In genomic region chr2:126597279-126598241, GRCm38 (mm10) we compare ENCODE assay signal across 10 mouse cellular contexts. TPM values are rescaled to one million over a fixed set of nuclear protein-coding genes. Genes with fewer than 3 reads are reported as not detected.
DNase-seq lines count a peak whose midpoint lies in the region; ATAC-seq and TF ChIP-seq lines count a peak whose summit lies in the region.
"Had no signal": no experiment of that assay in that cellular context is flagged by ENCODE, and none has a peak within 500 bp of the region (broad histone marks: within the 10 kb centered on the region; RNA-seq: fewer than 3 reads in every experiment).

No protein-coding gene starts in this region.

- H3K9me3 ChIP-seq in lung, embryonic 15.5 days, result no peaks in the 10 kb centered on the region
- H3K9me3 ChIP-seq in intestine, postnatal 0 days (ENCODE audit: control insufficient read depth), result no peaks in the 10 kb centered on the region
- H3K9me3 ChIP-seq in stomach, embryonic 16.5 days (replicated peaks; ENCODE audit: control insufficient read depth, low read length), result no peaks in the 10 kb centered on the region
- no peaks in the 10 kb centered on the region for H3K9me3 ChIP-seq in forebrain, embryonic 14.5 days (replicated peaks; ENCODE audit: control insufficient read depth, low read length)

- no peak overlapping the region for H3K27ac ChIP-seq in lung, embryonic 15.5 days
- H3K27ac ChIP-seq in intestine, postnatal 0 days (ENCODE audit: low read depth, low read length), result peak overlapping the region; percentile 5; the same call in 1 of the 2 replicates
- H3K27ac ChIP-seq in stomach, embryonic 16.5 days (ENCODE audit: low read length), result no peak overlapping the region
- no peak overlapping the region for H3K27ac ChIP-seq in forebrain, embryonic 14.5 days (ENCODE audit: low read depth, low read length)

- DNase-seq in adrenal gland, postnatal 10 days, result peak; percentile 56
- DNase-seq in adrenal gland, adult 18-20 months (ENCODE audit: low spot score in 2 of 2), result no peak
- DNase-seq in lung, postnatal 10 days, result no peak
- no peak for DNase-seq in gastrocnemius, postnatal 25 days
- no peak for DNase-seq in forebrain, embryonic 14.5 days (ENCODE audit: low spot score)
- DNase-seq: lung, embryonic 14.5 days; retina, postnatal 1 day had no signal

- H3K4me3 ChIP-seq in lung, embryonic 15.5 days, result no peak overlapping the region
- no peak overlapping the region for H3K4me3 ChIP-seq in intestine, postnatal 0 days (ENCODE audit: low read depth, low read length)
- no peak overlapping the region for H3K4me3 ChIP-seq in stomach, embryonic 16.5 days (replicated peaks; ENCODE audit: low read length)
- H3K4me3 ChIP-seq in forebrain, embryonic 14.5 days (ENCODE audit: low read depth, low read length), result no peak overlapping the region

- no peaks in the 10 kb centered on the region for H3K4me1 ChIP-seq in lung, embryonic 15.5 days
- H3K4me1 ChIP-seq in intestine, postnatal 0 days (replicated peaks; ENCODE audit: control insufficient read depth, insufficient read depth, low read length), result no peaks in the 10 kb centered on the region
- no peaks in the 10 kb centered on the region for H3K4me1 ChIP-seq in stomach, embryonic 16.5 days (ENCODE audit: control insufficient read depth, insufficient read depth, low read length)
- no peaks in the 10 kb centered on the region for H3K4me1 ChIP-seq in forebrain, embryonic 14.5 days (ENCODE audit: control insufficient read depth, insufficient read depth, low read length)

- ATAC-seq in lung, embryonic 15.5 days (ENCODE audit: borderline replicate concordance, extremely low read depth, low FRiP score, low TSS enrichment), result no peak
- ATAC-seq in intestine, postnatal 0 days, result peak; percentile 92
- ATAC-seq in stomach, embryonic 16.5 days (ENCODE audit: insufficient read depth, low FRiP score), result peak; percentile 58; the same call in 1 of the 2 replicates
- no peak for ATAC-seq in forebrain, embryonic 14.5 days

- TF ChIP-seq CTCF in intestine, postnatal 0 days (IDR thresholded peaks at IDR 0.05; ENCODE audit: low read depth), result no peak

- H3K27me3 ChIP-seq in lung, embryonic 15.5 days, result no peaks in the 10 kb centered on the region
- 0 out of 2 replicates have a peak, but pooled peaks cover 4% of the 10 kb centered on the region for H3K27me3 ChIP-seq in intestine, postnatal 0 days (replicated peaks; ENCODE audit: control insufficient read depth, insufficient read depth, low read length)
- H3K27me3 ChIP-seq in stomach, embryonic 16.5 days (ENCODE audit: control insufficient read depth, insufficient read depth, low read length), result no peaks in the 10 kb centered on the region
- no peaks in the 10 kb centered on the region for H3K27me3 ChIP-seq in forebrain, embryonic 14.5 days (replicated peaks; ENCODE audit: control insufficient read depth, insufficient read depth, low read length)

- H3K36me3 ChIP-seq in lung, embryonic 15.5 days, result no peaks in the 10 kb centered on the region
- H3K36me3 ChIP-seq in intestine, postnatal 0 days (ENCODE audit: control insufficient read depth, insufficient read depth), result no peaks in the 10 kb centered on the region
- no peaks in the 10 kb centered on the region for H3K36me3 ChIP-seq in stomach, embryonic 16.5 days (ENCODE audit: control insufficient read depth, insufficient read depth, low read length)
- no peaks in the 10 kb centered on the region for H3K36me3 ChIP-seq in forebrain, embryonic 14.5 days (ENCODE audit: control insufficient read depth, insufficient read depth, low read length)

- H3K9ac ChIP-seq in lung, embryonic 15.5 days, result no peak overlapping the region
- no peak overlapping the region for H3K9ac ChIP-seq in intestine, postnatal 0 days (ENCODE audit: low read depth, low read length)
- H3K9ac ChIP-seq in stomach, embryonic 16.5 days (ENCODE audit: low read length), result no peak overlapping the region
- no peak overlapping the region for H3K9ac ChIP-seq in forebrain, embryonic 14.5 days (ENCODE audit: low read length)
- H3K9ac ChIP-seq: lung, embryonic 14.5 days had no signal

- H3K4me2 ChIP-seq in lung, embryonic 15.5 days, result peak overlapping the region; percentile 23; the same call in 1 of the 2 replicates
- peak overlapping the region; percentile 27 for H3K4me2 ChIP-seq in intestine, postnatal 0 days (replicated peaks; ENCODE audit: low read depth)
- H3K4me2 ChIP-seq in stomach, embryonic 16.5 days (ENCODE audit: low read depth, low read length), result no peak overlapping the region
- no peak overlapping the region for H3K4me2 ChIP-seq in forebrain, embryonic 14.5 days (ENCODE audit: low read length)
- H3K4me2 ChIP-seq: lung, embryonic 14.5 days had no signal

- 74% methylated on average over 20 of the region's 20 CpGs for WGBS in lung, embryonic 15.5 days
- whole genome bisulfite sequencing in intestine, postnatal 0 days, result 71% methylated on average over 20 of the region's 20 CpGs
- 75% methylated on average over 20 of the region's 20 CpGs for WGBS in stomach, embryonic 16.5 days
- 90% methylated on average over 20 of the region's 20 CpGs for WGBS in forebrain, embryonic 14.5 days

RNA-seq across cellular contexts. Expression of gene Hdc, which starts 21.5 kb away (rescaled TPM):
- 10 to 100 TPM in 1 of 2 experiments, 1 to 10 TPM in 1; 9.9 to 10.4 TPM for total RNA-seq in adrenal gland, postnatal 10 days (2021)
- 10 to 100 TPM; 11.0 to 51.9 TPM for total RNA-seq in adrenal gland, adult 18-20 months (2021)
- 5.4 and 7.4 TPM in 2 replicates for polyA plus RNA-seq in lung, embryonic 15.5 days (2015; fragmentation: Nextera tagmentation; extraction: Ambion mirVana)
- polyA plus RNA-seq in intestine, postnatal 0 days (2015; fragmentation: Nextera tagmentation; extraction: Ambion mirVana), result 0.92 and 1.2 TPM in 2 replicates
- 18.4 and 26.8 TPM in 2 replicates for polyA plus RNA-seq in stomach, embryonic 16.5 days (2015; fragmentation: Nextera tagmentation; extraction: Ambion mirVana)
- 1 to 10 TPM in 1 of 2 experiments, under 1 TPM in 1; 0.13 to 1.3 TPM for total RNA-seq in gastrocnemius, postnatal 25 days (2021)
- polyA plus RNA-seq in forebrain, embryonic 14.5 days (2014; fragmentation: Nextera tagmentation; extraction: Ambion mirVana), result 1.1 and 1.6 TPM in 2 replicates

RNA-seq across cellular contexts. Expression of gene Slc27a2, which starts 45.4 kb away (rescaled TPM):
- total RNA-seq in adrenal gland, postnatal 10 days (2021), result 100 to 1,000 TPM; 127 to 261 TPM
- total RNA-seq in adrenal gland, adult 18-20 months (2021), result 10 to 100 TPM; 20.9 to 24.6 TPM
- 1.3 and 1.5 TPM in 2 replicates for polyA plus RNA-seq in lung, embryonic 15.5 days (2015; fragmentation: Nextera tagmentation; extraction: Ambion mirVana)
- polyA plus RNA-seq in intestine, postnatal 0 days (2015; fragmentation: Nextera tagmentation; extraction: Ambion mirVana), result 36.1 and 41.1 TPM in 2 replicates
- 5.2 and 6.2 TPM in 2 replicates for polyA plus RNA-seq in stomach, embryonic 16.5 days (2015; fragmentation: Nextera tagmentation; extraction: Ambion mirVana)
- total RNA-seq in gastrocnemius, postnatal 25 days (2021), result not detected
- polyA plus RNA-seq in forebrain, embryonic 14.5 days (2014; fragmentation: Nextera tagmentation; extraction: Ambion mirVana), result 3.7 and 5.3 TPM in 2 replicates

Comparison
In these comparisons a context has a peak if more than half of its experiments do, and no peak if none do; other contexts are left out.
1. ATAC-seq: peak in intestine, postnatal 0 days (single experiment) and stomach, embryonic 16.5 days (single experiment); none in lung, embryonic 15.5 days (single experiment) and forebrain, embryonic 14.5 days (single experiment).
2. H3K4me2 ChIP-seq: peak in lung, embryonic 15.5 days (single experiment) and intestine, postnatal 0 days (single experiment); none in stomach, embryonic 16.5 days (single experiment) and forebrain, embryonic 14.5 days (single experiment).